Mouse (Mus musculus) right cerebral cortex, postnatal 14 days (tissue): ENCODE measurements around the gene Abca13.
A peak's percentile ranks its signal among the peaks of the same experiment; 100 is the strongest.

ENCODE experiments used
- DNase-seq: peaks from one replicate; pipeline ENCODE4 v3.0.0; 2022

Gene Abca13

DNA sequence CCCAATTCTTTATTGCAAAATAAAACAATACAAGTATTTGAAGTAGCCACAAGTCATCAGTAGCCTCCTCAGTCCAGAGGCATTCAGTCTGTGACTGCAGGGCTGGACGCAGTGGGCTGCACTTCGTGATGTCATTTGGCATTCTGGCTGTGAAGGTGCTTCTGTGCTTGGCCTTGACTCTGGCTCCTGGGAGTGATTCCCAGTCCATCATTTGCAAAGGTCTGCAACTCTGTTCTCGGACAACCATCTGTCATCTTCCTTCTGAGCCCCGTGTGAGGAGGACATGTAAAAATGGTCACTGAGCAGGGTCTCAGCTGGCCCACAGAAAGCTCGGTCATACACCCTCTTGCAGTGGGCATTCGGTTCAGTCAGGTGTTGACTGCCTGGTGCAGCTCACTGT is 345.1 kb downstream of the Abca13 start:
- no peak for DNase-seq

DNA sequence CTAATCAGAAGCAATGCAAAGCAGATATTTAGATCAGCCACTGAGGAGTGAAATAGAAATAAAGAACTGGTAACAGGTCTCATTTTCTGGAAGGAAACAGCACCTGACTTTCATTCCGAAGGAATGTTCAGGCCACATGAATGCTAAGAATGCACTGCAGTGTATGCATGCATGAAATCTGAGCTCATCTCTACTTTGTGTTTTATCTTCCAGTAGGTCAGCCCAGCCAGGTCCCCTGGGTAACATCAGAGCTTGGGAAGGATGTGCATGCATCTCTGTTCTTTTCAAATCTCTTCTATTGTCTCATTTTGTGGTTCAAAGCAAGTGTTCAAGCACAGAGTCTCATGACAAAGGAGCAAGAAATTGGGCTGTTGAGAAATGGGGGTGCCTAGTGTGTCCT is 346.6 kb downstream of the Abca13 start:
- DNase-seq = no peak

DNA sequence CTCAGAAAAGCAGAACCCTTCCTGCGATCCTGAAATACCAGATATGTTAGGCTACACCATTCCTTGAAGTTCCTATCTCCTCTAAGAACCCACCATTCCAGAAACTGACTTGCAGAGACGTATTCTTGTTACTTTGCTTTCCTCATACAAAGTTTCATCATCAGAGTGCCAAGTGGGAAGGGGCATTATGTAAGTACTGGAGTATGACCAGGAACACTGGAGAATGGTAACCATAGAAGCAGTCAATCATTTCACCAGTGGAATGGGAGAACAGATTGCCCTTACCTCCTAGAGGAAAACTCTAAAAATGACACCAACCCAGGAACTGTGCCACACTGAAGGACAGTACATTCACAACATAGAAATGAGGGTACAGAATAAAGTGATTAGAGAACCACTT is 368.3 kb downstream of the Abca13 start:
- no peak for DNase-seq

DNA sequence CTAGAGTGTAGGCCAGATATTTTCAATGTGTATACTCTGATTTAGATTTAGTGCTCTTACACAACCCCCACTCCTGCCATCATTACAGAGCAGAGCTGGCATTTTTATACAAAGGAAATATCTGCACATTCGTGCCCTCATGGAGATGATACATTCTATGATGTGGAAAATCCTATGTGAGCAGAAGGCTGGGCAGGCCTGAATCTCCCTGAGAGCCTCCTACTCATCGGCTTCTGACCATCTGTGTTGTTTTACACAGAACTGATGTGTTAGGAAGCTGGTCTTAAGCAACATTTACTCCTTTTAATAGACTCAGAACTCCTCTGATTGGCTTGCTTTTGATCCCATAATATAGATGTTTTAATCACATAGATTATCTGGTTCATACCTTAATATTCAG is 376.6 kb downstream of the Abca13 start:
- peak; percentile 12 for DNase-seq

DNA sequence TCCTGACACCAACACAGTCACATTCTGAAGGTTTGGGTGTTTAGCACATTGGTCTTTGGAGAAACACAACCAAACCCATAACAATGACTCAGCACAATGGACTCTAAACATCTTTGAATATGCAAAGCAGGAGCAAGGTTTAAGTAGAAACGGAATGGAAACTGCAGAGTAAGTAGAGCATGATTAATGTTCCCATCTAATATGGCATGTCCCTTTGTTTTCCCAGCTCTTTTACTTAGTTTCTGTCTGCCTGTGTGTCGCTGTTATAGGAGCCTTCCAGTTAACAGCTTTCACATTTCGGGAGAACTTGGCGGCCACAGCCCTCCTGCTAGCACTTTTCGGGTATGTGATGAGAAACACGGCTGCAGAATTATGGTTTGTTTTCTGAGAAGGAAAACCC is 378.6 kb downstream of the Abca13 start:
- DNase-seq = no peak

DNA sequence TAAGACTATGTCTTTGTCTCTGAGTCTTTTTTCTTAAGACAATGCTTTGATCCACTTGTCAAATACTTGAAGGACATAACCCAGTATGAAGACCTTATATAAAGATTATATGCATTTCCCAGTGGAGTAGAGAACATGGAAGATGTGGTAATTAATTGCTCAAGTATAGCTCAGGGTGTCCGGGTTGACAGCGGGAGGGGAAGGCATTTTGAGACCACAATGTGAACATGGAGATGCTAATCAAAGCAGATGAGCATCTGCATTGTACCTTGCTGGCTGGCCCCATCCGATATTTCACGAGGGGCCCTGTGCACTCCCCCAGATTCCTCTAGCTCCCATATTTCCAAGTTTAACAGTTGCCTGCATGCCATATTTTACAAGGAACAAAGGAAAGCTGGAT is 383.2 kb downstream of the Abca13 start:
- DNase-seq = no peak

DNA sequence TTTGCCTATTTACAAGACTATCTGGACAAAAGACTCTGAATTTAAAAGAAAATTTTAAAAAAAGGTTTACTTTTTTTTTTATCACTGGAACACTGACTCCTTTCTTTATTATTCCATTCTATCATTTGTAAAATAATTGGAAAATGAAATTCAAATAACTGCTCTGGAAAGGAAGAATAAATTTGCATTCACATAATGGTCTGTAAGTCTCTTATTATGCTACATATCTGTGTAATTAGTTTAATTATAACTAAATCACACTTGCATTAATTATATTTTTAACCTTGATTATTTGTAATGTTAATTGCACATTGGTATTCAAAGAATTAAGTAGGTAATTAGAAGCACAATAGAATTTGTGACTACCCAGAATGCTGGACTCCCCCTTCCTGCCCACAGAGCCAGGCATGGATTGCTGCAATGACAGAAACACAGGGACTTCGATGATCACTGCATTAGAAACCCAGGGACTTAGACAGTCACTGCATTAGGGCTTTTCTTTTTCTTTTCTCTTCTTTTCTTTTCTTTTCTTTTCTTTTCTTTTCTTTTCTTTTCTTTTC is 400.1 kb downstream of the Abca13 start:
- DNase-seq = no peak

DNA sequence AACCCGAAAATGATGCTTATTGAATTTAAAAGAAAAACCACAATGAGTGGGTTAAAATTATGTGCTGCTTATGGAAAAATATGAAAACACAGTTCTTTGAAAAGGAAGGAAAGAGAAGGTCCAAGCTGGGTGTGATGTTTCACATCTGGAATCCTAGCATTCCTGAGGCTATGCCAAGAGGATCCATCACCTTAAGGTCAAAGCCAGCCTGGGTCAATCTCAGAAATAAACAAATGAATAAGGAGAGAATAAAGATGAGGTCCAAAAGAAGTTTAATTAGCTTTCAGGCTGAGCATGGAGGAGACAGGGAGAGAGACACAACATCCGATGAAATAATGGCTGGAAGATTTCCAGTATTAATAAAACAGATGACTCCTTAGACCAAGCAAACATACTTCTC is 405.6 kb downstream of the Abca13 start:
- DNase-seq = no peak

DNA sequence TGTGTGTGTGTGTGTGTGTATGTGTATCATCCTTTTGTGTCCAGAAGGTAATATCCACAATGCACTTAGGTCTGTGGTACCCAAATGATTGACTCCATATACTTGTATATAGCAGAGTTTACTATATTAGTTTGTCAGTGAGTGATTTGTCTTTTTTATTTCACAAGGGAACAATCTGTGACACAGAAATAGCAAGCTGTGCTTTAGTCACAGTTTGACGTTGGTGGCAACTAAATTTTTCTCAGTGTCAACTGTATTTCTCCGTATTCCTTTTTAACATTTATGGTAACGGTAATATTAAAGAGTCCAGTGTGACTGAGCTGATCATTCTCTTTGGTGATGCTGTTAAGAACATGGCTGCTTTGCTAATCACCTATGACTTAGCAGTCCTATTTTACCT is 409.4 kb downstream of the Abca13 start:
- DNase-seq = no peak

DNA sequence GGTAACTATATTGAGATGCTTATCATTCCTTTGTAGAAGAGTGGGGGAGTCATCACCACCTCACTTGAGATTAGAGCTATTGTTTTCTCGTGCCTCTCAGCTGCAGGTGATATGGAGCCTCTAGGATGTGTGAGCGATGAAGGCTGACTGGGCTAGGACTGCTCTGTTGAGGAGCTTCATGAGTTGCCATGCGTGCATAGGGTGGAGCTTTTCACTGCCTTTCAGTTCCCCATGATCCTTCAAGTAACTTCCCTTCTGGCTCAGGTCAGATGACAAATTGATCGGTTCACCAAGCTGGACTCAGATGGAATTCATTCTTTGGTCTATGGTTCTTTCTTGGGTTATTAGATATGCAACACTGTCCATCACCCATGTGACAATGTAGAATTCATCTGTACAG is 410.4 kb downstream of the Abca13 start:
- no peak for DNase-seq

DNA sequence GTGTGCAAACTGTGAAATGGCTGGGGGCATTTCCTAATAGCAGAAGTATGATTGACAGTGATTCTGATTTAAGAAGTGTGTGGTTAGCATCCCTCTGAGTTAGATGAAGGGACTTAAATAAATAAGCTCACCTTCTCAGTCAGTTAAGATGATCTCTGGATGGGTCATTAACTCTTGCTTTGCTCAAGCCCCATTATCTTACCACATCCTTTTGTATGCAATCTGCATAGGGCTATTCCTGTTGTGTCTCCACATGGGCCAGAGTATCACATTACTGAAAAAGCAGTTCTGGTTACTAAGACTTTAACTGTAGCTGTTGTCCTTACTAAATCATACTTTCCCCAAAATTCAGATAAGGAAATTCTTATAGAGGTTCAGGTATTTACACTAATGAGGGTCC is 416.5 kb downstream of the Abca13 start:
- no peak for DNase-seq

DNA sequence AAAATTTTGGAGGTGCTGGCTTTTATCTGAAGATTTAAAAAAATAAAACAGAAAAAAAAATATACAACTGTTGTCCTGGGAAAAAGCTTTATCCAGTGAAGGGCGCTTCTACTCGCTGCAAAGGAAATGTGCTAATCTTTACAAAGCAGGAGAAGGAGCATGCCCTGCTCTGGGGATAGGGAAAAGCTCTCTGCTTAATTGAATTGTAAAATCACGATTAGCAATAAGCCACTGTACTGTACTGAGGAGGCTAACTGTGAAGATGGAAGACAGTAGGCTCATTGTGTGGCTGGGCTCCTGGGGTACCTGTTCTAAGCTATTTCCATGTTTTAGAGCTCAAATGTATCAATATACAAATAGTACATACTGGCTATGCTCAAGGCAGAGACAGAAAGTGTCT is 417.3 kb downstream of the Abca13 start:
- DNase-seq = no peak

DNA sequence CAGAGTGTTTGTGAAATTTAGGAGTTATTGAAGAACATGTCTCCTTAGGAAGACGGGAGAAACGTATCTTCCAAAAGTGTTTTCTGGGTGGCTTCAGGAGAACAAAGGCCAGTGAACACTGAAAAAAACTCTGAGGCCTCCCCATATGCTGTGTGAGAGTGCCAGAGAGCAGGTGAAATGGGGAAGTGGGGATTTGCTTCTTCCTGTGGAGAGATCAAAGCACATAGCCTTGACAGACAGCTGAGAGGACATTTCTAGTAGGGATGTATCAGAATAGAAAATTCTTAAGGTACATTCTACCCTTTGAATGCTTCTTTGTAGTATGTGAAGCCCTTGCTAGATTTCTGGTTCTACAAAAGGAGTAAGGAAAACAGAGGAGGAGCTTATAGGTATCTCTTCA is 424.4 kb downstream of the Abca13 start:
- DNase-seq = no peak

DNA sequence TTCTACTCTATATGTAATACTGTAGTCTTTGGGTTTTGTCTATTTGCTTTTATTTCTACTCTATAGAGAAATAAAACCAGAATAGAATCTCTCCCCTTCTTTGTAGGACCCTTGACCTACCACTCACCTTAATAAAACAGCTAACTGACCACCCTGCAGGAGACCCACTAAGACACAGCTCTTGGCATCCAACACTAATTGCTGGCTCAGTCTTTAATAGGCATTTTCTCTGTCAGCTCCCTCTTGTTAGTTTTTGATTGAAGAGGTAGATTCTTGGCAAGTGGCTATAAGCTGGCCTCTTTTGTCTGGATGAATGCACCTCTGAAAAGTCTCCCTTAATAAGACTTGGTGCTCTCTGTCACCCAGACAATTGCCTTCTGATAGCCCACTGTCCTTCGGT is 424.9 kb downstream of the Abca13 start:
- DNase-seq = no peak

DNA sequence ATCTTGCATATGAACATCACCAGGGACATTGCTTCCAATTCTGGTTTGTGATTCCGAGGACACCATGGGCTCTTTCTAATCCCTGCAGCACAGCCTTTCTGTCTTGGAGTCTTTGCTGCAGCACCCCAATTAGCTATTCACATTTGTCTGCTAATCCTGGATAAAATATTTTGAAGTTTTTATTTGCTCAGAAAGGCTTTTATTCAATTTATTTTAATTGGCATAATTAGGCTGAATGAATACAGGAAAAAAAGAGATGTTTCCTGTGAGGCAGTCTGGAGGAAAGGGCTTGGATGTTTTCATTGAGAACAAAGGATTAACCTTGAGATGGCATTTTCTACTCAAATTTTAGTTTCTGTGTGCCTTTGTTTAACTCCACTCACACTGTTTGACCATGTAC is 428.2 kb downstream of the Abca13 start:
- DNase-seq = no peak

DNA sequence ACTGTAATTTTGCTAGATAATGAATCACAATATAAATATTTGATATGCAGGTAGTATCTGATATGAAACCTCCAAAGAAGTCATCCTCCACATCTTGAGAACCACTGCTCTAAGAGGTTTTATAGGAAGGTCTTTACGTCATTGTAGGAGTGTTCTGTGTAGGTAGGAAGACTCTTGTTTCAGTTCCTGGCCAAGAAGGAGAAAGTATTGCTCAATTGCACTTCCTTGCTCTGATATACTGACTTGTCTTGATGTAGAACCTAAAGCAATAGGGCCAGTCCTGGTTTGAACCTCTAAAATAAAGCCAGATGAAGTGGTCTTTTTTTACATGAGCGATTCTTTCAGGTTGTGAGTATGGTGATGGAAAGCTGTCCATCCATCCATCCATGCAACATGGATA is 431.1 kb downstream of the Abca13 start:
- DNase-seq = no peak

DNA sequence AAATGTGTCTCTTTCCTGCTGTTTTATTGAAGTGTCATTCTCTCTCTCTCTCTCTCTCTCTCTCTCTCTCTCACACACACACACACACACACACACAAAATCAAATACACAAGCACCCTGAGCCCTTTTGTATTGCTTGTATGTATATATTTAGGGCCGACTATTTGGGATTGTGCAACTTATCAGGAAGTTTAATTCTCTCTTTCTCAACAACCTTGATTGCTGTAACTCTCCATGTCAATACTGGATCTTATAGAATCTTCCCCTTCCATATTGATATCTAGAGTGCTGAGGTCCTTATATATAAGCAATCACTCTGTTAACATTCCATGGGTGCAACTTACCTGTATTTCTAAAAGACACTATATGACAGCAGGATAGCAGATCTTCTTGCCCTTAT is 433.0 kb downstream of the Abca13 start:
- DNase-seq = no peak

DNA sequence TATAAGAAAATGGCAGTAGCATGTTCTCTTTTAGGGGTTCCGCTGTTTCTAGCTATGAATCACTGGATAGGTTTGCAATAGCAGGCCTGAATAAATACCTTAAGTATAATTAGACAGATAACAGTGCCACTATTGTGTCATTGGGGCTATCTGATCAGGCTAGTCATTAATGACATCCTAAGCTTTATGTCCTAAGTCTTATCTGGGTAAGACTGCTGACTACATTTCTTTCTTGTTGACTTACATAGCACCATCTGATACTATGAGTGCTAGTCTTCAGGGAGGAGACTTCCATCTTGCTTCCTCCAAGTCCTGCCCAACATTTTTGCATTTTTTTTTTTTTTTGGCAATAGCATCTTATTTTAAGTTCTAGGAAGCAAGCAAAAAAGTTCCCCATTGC is 434.1 kb downstream of the Abca13 start:
- no peak for DNase-seq

DNA sequence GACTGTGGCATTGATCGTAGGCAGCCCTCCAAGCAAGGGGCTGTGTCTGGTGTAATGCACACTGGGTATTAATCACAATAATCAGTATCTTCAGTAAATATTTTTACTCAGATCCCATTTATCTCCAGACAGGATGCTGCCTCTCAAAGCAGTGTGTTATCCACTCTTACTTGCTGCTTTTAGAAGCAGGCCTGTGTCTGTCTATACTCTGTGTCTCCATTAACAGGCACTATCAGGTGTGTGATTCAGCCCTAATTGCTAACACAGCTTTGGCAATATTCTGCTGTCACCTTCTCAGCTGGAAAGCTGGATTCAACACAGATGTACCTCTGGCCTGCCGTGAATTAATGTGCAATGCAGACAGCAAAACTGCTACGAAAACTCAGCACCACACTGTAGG is 455.5 kb downstream of the Abca13 start:
- no peak for DNase-seq

DNA sequence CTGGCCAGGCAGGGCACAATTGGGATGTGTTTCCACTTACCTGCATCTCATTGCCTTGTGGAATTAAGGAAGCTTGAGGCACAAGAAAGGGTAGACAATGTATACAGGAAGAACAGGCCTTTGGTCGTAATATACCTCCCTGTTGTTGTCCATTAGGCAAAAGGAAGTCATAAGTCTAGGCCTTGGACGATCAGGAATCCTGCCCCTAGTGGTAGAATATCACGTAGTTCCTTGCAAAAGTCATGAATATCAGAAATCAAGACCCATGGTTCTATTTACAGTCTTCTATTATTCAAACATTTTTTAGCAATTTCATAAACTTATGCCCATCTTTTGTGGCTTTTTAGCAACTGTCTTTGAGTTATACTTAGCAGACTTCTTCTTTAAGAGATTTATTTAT is 456.2 kb downstream of the Abca13 start:
- no peak for DNase-seq

DNA sequence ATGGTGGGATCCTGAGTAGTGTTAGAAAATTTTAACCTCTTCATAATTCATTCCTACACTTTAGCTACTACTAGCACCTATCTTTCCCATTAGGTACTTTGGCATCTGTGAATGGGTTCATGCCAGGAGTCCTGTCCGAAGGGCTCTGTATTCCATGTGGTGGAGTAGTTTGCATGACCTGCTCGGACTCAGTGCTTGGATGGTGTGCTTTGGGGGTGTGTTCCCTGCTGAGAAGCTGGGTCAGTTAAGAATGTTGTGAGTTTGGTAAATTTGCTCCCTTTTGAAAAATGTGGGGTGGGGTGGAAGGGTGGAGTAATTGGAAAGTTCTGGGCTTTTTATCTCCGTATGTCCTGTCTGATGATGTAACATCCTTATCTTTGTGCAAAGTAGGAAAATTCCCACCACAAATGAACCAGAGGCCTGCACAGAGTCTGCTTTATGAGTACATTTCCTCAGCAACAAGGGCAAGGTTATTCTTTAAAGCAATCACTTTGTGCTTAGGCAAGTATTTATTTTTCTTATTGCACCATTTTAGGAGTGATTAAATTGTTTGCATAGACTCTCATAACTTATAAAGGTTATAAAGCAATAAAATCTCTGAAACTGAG is 475.0 kb downstream of the Abca13 start:
- no peak for DNase-seq

DNA sequence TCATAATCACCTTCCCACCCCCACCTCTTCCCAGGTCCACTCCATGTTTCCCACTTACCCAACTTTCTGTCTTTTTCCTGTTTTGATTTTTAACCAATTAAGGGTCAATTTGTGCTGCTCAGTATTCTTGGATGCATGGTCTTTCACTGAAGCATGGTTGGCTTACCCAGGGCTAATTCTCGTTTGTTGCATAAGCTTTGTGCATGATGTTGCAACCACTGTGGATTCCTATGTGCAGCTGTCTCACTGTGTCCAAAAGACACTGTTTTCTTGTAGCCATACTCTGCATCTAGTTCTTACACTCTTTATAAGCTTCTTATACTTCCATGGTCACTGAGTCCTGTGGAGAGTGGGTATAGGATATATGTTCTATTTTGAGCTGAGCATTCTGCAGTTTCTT is 477.7 kb downstream of the Abca13 start:
- no peak for DNase-seq

DNA sequence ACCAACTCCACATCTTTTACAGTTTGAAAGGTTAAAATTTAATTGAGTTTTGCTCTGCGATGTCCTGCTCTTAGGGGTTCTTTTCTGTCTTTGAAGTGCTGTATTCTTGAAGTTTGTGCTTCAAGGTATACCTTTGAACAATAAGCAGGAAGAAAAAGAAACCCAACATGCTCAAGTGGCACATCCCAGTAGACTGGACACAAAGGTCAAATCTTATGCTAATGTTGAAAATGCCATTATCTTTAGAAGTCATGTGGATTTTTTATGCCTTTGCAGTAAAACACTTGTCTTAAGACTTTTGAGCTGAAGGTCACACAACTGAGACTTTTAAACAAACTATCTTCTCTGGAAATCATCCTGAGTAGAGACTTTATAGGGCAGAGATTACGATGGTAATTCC is 493.2 kb downstream of the Abca13 start:
- no peak for DNase-seq

DNA sequence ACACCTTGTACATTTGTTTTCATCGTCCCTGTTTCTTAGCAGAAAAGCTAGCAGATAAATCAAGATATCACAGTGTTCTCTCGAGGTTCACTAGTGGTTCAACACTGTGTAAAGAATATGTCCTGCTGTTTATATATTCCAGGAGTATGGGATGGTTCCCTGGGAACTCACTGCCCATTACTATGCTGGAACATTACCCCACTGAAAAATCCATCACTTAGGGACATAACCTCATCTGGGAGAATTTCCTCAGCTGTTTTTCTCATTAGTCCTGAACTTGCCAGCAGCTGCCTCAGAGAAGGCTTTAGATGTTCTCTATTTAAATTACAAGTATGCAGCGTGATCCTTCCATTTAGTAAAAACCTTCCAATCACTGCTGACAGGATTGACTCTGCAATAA is 513.4 kb downstream of the Abca13 start:
- no peak for DNase-seq

DNA sequence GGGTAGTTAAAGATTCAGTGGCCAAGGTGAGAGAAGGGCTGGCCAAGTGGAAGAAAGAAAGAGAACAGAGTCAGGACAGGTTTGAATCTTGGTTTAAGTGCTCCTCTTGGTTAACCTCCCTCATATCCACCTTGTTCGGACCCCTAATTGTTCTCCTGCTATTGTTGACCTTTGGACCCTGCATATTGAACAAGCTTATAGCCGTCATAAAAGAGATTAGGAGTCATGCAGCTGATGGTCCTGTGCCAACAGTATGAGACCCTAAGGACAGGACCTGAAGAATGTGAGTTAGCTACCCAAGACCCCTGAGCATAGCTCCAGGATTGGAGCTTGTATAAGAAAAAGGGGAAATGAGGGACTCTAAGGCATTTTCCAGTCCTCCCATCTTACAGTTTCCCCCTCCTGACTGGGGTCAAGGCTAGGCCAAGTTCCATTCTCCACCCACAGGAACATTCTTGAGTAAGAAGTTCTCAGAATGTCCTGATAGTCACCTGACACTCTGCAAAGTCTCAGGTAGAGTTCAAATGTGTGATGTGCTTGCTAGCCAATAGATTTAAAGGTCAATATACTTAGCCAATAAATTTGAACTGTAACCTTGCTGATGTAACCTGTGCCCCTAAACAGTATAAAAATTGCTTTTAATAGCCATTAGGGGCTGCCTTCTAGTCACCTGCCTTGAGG is 536.2 kb downstream of the Abca13 start:
- no peak for DNase-seq
